Mouse (Mus musculus): ENCODE results near the gene Trappc6b.
A peak's percentile ranks its signal among the peaks of the same experiment; 100 is the strongest.

The Trappc6b gene

DNA sequence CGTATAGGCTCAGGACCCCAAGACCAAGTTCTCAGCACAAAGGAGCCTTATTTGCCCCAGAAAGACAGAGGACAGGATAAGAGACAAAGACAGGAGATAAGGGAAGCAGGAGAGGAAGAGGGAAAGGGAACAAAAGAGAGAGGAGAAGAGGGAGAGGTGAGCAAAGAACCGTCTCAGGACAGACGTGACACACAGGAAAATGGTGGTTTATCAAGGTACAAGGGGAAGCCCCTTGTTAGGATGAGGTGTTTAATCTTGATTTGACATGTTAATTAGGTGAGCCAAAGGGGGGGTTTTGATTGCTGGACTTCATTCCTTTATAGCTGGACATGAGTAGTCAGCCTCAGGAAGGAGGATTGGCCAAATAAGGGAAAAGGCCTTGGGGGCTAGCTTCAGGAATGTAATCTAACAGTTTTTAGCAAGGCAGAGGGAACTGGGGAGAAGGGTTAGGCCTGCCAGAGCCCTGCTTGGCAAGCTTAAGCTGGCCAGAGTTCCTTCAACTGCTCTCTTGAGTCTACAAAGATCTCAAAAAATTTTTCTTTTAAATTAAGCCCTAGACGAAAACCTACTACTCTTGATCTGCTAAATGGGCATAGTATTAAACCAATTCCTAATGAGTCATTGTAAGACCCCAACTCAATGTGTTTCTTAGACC is 5.9 kb downstream of the Trappc6b start:
- DNase-seq (ENCODE audit: low spot score), result no peak

DNA sequence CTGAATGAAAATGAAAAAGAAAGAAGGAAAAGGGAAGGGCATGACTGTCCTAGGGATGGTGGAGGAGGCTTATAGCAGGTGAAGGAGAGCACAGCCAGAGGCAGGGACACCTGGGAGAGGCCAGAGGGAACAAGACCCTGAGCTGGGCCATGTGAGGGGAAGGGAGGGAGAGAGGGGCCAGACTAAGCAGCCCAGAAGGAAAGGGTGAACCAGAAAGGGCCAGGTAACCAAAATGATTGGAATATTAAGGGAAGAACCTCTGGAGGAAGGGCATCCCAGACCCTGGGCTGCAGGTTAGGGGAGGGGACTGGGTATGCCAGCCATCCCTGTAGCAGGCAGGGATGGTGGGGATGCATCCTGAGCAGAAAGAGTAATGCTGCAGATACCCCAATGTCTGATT is 7.3 kb downstream of the Trappc6b start:
- DNase-seq (ENCODE audit: low spot score), result no peak

DNA sequence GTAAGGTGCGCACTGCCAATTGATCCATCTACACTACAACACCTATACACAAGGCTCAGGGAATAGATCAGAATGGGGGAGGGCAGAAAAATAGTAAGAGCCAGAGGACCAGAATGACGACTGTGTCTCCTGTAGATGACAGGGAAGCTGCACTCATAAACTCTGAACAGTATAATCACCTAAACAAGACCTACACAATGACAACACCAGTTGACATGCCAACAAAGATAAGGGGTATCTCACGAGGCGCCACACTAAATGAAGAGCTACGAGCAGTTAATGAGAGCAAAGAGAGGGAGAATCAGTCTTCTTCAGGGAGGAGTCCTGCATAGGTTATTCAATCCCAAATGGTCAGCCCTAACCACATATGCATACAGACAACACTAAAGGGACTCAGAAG is 8.1 kb downstream of the Trappc6b start:
- DNase-seq (ENCODE audit: low spot score), result no peak

DNA sequence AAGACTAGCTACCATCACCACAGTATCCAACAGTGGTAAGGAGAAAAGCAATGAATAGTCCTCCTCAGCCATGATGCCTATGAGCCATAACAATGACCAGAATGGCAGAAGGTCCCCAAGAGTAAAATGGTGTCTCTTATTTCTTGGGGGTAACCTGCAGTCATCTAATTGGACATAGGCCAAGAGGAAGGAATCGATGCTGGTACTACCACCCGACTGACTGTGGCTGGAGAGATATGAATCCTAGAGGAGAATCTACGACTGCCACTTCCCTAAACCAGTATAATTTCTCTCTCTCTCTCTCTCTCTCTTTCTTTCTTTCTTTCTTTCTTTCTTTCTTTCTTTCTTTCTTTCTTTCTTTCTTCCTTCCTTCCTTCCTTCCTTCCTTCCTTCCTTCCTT is 8.8 kb downstream of the Trappc6b start:
- DNase-seq (ENCODE audit: low spot score), result no peak

DNA sequence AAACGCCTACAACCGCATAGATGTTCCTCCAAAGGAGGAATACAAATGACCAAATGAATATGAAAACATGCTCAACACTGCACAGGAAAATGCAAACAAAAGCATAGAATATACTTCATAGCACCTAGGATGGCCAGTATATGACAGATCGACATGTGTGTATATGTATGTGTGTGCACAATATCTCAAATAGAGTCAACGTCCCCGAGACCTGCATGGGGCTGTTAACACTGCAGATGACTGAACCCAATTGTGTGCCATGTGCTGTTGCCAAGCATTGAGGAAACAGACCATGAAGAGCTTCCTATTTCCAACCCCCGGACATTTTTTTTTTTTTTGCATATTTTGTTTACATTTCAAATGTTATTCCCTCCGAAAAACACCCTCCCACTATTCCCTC is 20.4 kb downstream of the Trappc6b start:
- no peak for DNase-seq (ENCODE audit: low spot score)

DNA sequence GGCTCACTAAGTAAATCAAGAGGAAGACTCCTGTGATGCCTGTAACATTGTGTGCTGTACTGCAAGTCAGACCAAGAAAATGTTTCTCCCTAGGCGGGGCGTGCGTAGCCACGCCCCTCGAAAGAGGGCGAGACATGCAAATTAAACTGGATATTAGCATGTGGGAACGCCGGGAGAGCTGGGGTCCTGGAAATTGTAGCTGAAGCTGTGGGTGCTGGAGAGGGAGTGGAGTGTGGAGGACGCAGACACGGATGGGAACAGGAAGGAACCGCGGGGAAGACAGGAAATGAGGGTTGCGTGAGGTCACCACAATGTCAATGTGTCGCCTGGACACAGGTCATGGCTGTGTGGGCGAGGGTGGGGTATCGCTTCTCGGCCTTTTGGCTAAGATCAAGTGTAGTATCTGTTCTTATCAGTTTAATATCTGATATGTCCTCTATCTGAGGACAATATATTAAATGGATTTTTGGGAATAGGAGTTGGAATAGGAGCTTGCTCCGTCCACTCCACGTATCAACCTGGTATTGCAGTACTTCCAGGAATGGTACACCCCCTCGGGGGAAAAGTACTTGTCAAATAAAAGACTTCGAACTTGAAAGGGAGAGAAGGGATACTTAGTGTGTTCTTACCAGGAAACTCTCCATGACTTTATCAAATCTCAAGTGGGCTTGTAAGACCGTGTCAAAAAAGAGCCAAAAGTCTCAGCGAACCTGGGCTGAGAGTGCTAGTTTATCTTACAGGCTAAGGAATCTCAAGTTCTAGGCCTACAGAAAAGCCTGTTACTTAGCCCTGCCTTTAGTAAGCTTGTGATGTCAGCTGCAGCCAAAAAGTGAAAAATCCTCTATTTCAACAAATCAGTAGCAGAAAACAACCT is 21.1 kb downstream of the Trappc6b start:
- peak; percentile 70 for DNase-seq (ENCODE audit: low spot score)

DNA sequence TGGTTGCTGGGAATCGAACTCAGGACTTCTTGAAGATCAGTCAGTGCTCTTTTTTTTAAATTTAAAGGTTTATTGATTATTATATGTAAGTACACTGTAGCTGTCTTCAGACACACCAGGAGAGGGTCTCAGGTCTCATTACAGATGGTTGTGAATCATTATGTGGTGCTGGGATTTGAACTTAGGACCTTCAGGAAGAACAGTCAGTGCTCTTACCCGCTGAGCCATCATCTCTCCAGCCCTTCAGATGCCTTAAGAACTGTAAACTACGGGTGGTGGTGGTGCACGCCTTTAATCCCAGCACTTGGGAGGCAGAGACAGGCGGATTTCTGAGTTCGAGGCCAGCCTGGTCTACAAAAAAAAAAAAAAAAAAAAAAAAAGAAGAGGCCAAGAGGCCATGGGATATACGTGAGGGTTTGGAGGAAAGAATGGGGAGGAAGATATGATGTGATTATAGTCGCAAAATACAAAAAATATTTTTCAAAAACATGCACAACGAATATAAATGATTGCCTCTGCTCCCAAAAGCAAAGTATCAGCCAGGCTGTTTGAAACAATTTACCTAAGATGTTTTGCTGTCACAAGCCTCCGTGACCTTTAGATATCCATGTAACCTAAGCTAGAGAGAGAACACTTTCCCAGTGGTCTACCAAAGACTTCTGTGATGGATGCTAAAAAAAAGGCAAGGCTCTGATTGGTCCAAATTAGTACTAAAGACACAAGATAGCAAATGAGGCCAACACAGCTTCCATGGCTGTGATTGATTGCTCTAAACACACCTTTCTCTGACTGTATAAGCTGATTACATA is 21.9 kb downstream of the Trappc6b start:
- DNase-seq (ENCODE audit: low spot score), result no peak

DNA sequence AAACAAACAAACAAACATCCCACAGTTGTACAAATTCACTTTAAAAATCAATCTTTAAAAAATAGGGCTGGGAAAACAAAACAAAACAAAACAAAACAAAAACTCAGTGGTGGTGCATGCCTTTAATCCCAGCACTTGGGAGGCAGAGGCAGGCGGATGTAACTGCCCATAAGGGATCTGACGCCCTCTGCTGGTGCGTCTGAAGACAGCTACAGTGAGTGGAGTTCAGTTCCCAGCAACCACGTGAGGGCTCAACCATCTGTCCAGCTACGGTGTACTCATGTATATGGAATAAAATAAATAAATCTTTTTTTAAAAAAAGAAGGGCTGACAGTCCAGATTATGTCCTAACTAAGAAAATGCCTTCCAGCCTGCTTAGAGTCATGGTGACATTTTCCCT is 29.2 kb downstream of the Trappc6b start:
- no peak for DNase-seq (ENCODE audit: low spot score)

DNA sequence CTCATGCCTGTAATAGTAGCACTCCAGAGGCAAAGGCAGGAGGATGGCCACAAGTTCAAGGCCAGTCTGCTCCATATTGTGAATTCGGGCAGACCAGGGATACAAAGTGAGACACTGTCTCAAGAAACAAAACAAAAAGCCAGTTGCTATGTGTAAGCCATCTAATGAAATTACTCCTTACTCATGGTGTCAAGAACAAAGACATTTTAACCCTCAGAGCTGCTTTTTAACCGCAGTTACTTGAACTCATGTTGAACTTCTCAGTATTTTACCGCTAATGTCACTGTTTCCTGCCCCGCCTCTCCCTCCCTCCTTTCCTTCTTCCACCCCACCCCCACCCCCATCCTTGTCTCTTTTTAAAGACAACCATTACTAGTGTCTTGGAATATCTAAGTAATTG is 40.0 kb downstream of the Trappc6b start:
- no peak for DNase-seq (ENCODE audit: low spot score)

DNA sequence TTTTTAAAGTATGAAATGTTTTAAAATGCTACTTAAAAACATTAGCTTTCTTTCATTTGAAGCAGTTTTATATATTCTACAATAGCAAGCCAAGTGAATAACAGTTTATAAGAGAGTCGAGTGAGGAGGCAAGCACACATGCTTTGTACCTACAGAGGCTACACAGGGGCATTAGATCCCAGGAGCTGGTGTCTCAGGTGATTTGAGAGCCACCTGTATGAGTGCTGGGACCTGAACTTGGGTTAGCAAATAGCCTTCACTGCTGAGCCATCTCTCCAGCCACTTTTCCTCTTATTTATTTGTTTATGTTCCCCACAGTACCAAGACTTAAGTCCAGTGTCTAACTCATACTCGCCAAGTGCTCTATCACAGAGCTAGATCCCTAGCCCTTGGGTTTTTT is 41.4 kb downstream of the Trappc6b start:
- no peak for DNase-seq (ENCODE audit: low spot score)

DNA sequence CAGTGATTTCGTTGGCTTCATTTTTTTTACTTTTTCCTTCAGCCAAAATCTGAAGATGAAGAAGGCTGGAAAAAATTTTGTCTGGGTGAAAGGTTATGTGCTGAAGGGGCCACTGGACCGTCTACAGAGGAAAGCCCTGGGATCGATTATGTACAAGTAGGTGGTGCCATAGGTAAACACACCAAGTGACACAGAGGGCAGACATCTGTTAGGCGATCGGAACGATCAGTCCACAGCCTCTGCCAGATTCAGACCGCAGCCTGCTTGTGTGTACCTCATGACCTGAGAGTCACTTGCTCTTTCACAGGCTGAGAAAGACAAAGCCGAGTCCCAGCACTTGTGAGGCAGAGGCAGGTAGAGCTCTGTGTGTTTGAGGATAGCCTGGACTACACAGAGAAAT is 43.3 kb downstream of the Trappc6b start:
- DNase-seq (ENCODE audit: low spot score), result no peak

DNA sequence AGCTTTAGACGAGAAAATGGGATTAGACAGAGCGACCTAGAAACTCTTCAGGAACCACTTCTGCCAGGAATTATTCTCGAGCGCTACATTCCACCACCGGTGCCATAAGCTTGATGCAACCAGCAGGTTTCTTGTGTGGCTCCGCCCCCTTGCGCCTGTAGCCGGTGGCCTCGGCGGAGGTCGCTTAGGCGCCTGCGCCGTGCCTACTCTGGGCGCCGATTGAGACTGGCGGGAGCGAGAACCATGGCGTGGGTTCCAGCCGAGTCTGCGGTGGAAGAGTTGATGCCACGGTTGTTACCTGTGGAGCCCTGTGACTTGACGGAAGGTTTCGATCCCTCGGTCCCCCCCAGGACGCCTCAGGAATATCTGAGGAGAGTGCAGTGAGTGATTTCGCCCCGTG is 48.0 kb downstream of the Trappc6b start, which contains the start of gene Gemin2:
Gene Gemin2 (plus strand): TSS at position 160 of the 400 bp plus-strand sequence.
- DNase-seq (ENCODE audit: low spot score), result peak; percentile 94

DNA sequence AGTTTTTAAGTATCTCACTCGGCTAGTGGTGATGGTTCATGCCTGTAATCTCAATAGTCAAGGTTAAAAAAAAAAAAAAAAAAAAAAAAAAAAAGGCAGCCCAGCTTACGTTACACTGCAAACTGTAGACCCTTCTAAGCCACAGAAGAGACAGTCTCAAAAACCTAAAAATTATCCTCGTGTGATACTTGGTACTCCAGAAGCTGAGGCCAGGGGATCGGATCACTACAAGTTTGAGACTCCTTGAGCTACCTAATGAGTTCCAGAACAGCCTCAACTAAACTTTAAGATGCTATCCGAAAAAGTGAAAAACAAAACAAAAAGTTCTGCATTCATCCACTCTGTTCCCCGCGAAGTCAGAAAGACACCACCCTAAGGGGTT is 48.6 kb downstream of the Trappc6b start:
- no peak for DNase-seq (ENCODE audit: low spot score)

DNA sequence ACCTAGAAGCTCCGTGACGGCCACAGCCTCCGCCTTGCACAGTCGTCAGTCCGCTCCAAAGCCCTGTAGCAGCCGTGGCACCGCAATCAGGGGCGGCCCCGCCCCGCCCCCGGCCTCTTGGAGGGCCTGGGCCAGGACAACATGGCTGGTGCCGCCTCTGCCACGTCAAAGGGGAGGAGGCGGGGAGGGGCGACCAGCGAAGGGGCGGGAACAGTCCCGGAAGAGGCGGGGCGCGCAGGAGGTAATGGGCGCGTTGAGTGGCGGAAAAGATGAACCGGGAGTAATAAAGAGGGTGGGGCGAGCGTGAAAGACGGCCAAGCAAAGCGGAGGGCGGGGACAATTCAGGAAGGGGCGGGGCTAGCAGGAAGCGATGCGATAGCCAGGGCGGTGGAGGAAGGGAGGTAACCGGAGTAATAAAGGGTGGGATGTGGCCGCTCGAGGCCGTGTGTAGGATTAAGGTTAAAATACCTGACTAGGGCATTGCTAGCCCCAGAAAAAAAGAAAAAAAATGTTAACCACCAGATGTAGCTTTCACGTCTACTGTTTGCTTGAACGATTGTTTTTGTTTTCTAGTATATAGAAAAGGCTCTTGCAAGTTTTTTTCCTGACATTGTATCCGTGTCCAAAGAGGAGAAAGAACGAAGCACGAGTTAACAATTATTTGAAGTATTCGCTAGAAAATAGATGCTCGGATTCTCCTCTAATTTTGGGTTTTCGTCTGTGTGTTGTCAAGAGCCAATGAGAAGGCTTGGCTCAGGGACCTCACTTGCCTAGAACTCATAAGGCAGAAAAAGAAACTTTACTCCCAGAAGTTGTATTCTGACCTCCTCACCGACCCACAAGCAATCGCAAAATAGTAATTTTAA is 49.2 kb downstream of the Trappc6b start, which contains the start of gene Sec23a:
Gene Sec23a (minus strand): TSS at position 174 of the 866 bp plus-strand sequence.
- peak; percentile 100 for DNase-seq (ENCODE audit: low spot score)

DNA sequence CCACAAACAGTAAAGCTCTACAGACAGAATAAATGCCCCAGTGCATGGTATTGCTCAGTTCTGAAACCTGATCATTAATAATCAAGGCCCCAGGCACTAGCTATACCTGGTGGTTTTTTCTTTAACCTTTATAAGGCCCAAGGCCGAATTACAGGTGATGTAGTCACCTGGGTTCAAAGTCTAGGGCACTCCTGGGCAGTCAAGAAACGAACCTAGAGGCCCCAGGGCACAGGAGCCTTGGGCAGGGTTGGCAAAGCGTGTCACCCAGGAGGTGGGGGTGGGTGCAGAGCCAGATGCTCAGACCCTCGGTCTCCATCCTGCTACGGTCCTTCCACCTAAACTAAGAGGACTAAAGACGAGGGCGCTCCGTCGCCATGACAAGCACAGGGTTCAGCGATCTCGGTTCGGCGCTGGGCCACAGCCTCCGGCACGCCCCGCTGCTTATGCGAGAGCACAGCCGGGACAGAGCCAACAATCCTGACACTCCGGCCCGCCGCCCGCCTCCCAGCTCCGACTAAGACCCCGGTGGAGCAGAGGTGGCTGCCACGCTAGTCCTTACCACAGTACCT is 49.9 kb downstream of the Trappc6b start:
- DNase-seq (ENCODE audit: low spot score), result no peak

DNA sequence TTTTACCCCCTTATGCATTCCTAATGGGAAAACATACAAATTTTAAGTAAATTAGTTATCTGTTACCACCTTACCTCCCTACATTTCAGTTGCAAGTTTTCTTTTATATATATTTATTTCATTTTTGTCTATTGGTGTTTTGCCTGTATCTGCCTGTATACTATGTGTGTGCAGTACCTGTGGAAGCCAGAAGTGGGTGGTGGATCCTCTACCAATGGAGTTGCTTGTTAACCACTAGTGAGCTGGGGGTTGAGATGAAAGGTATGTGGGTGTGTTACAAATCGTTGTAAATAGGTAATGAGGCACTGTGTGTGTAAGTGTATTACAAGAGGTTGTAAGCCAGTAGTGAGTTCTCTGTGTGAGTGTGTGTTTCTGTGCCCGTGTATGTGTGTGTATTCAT is 50.8 kb downstream of the Trappc6b start:
- no peak for DNase-seq (ENCODE audit: low spot score)

Measured in testis, postnatal 10 days (tissue).